Mouse (Mus musculus) urinary bladder, adult 2 months (tissue): Measurements from ENCODE around the gene Olfr1311. TPM values are rescaled to one million over a fixed set of nuclear protein-coding genes. Genes with fewer than 3 reads are reported as not detected.
"Not testable (repeated sequence)": the region's sequence is repeated elsewhere in the genome, so short reads cannot be mapped to it uniquely, and the experiment has no call there.

Source experiments
- DNase-seq: peaks from one replicate; pipeline ENCODE4 v3.0.0; 2022; ENCODE audit warnings: low spot score
- polyA plus RNA-seq: library from polyadenylated mRNA; depleted of rRNA; stranded (reverse); fragments of >200 nt; gene quantifications from 2 replicates; pipeline ENCODE4 v1.2.3, GENCODE M21; 2012; rRNA removed

The Olfr1311 gene
- not detected in 2 replicates for polyA plus RNA-seq

DNA sequence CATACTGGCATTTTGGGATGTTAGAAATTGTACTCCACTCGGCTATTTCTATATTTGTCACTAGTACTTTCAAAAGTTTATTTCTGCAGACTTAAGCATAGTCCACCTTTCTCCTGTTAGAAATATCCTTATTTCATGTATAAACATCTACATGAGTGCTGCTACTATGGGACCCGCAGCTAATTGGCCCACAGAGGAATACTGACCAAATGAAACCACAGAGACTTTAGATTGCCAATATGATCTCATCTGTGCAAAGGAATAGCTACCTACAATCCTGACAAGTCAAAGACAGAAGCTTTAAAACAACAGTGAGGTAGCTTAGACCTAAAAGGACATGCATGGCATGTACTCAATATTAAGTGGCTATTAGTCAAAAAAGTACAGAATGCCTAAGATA is at the start of gene Olfr1311:
Gene Olfr1311 (minus strand): TSS at position 101 of the 400 bp plus-strand sequence.
- DNase-seq, result no peak

DNA sequence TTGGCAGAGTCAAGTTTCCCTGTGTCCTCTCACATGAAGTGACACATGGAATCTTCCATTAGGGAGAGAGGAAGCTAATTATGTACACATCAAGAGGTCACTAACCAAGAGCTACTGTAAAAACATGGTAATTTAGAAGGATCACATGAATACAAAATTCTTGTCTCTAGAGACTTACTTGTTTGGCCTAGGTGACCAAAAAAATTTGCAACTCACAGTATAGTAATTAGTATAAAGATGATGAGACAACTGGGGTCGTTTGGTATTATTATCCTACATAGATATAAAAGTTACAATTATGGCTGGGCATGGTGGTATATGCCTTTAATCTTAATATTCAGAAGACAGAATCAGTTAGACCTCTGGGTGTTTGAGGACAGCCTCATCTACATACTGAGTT is 25.9 kb upstream of the Olfr1311 start, which contains the start of gene Olfr1312:
Gene Olfr1312 (minus strand): TSS at position 101 of the 400 bp plus-strand sequence.
- DNase-seq, result no peak

- not testable (repeated sequence) for DNase-seq
Measured at GRCm38 (mm10) chr2:112026971-112027370, 2.8 kb upstream of the Olfr1311 start.

- DNase-seq, result no peak
Measured at GRCm38 (mm10) chr2:112014900-112015299, 9.3 kb downstream of the Olfr1311 start.

GRCm38 (mm10) chr2:112012608-112013007 is 11.6 kb downstream of the Olfr1311 start, which contains the start of gene Olfr1310:
Gene Olfr1310 (minus strand): TSS chr2:112012708.
- DNase-seq, result no peak

DNA sequence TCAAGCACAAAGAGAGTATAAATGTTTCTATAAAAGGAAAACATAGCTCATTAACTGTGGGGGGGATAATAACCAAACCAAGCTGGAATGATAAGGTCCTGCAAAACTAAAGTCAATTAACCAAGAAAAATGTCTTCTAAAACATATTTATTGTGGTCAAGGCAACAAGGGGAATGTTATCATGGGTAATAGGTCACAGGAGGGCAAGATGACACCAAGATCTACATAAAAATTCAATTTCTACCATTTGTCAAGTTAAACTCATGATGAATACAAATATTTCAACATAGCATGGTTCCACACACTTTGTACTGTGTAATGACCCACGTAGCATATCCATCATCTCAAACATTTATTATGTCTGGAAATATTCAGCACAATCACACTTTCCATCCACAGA is 34.0 kb downstream of the Olfr1311 start, which contains the start of gene Olfr1309:
Gene Olfr1309 (minus strand): TSS at position 101 of the 400 bp plus-strand sequence.
- DNase-seq, result no peak

Other genes with a start within 250 kb of the Olfr1311 start
- not detected in 2 replicates for gene Olfr1302, start 247.0 kb downstream of the Olfr1311 start, polyA plus RNA-seq
- not detected in 2 replicates for gene Olfr1303, start 204.1 kb downstream of the Olfr1311 start, polyA plus RNA-seq
- not detected in 2 replicates for gene Olfr1305, start 147.3 kb downstream of the Olfr1311 start, polyA plus RNA-seq
- gene Olfr1306, start 108.1 kb downstream of the Olfr1311 start, polyA plus RNA-seq, result not detected in 2 replicates
- gene Olfr1307, start 75.0 kb downstream of the Olfr1311 start, polyA plus RNA-seq, result not detected in 2 replicates
- gene Olfr1308, start 59.5 kb downstream of the Olfr1311 start, polyA plus RNA-seq, result not detected in 2 replicates
- gene Olfr1309, start 34.1 kb downstream of the Olfr1311 start, polyA plus RNA-seq, result not detected in 2 replicates
- gene Olfr1310, start 11.7 kb downstream of the Olfr1311 start, polyA plus RNA-seq, result not detected in 2 replicates
- gene Olfr1312, start 25.8 kb upstream of the Olfr1311 start, polyA plus RNA-seq, result not detected in 2 replicates
- not detected in 2 replicates for gene Olfr1313, start 53.4 kb upstream of the Olfr1311 start, polyA plus RNA-seq
- gene Olfr1314, start 72.4 kb upstream of the Olfr1311 start, polyA plus RNA-seq, result 0.08 TPM in 1 of 2 replicates, not detected in the other
- gene Olfr1315-ps1, start 91.0 kb upstream of the Olfr1311 start, polyA plus RNA-seq, result not detected in 2 replicates
- not detected in 2 replicates for gene Olfr1316, start 110.6 kb upstream of the Olfr1311 start, polyA plus RNA-seq
- gene Olfr1317, start 115.9 kb upstream of the Olfr1311 start, polyA plus RNA-seq, result not detected in 2 replicates
- gene Olfr1318, start 129.8 kb upstream of the Olfr1311 start, polyA plus RNA-seq, result not detected in 2 replicates
- 49.2 and 51.3 TPM in 2 replicates for gene Lpcat4, start 215.1 kb upstream of the Olfr1311 start, polyA plus RNA-seq
- not detected in 2 replicates for gene Nutm1, start 234.9 kb upstream of the Olfr1311 start, polyA plus RNA-seq
- 101 and 145 TPM in 2 replicates for gene Nop10, start 237.5 kb upstream of the Olfr1311 start, polyA plus RNA-seq
- 80.4 and 84.2 TPM in 2 replicates for gene Slc12a6, start 241.4 kb upstream of the Olfr1311 start, polyA plus RNA-seq
- gene Gm21985, start 241.9 kb upstream of the Olfr1311 start, polyA plus RNA-seq, result 0.03 and 0.06 TPM in 2 replicates